Mouse (Mus musculus) gastrocnemius, adult 8-10 months (tissue): ENCODE data around the gene Gbgt1. TPM values are rescaled to one million over a fixed set of nuclear protein-coding genes. Genes with fewer than 3 reads are reported as not detected.
A peak's percentile ranks its signal among the peaks of the same experiment; 100 is the strongest.

ENCODE experiments used
- DNase-seq, 2 experiments: peaks; one replicate each; pipeline ENCODE4 v3.0.0; 2022; ENCODE audit warnings: low spot score in 2 of 2
- total RNA-seq, 4 experiments: library from RNA; stranded (reverse); gene quantifications; 2 replicates each; pipeline ENCODE4 v1.2.4; 2022

Gene Gbgt1
- total RNA-seq, 4 experiments from 2014 or later: 0.36 to 0.99 (median 0.62) TPM

DNA sequence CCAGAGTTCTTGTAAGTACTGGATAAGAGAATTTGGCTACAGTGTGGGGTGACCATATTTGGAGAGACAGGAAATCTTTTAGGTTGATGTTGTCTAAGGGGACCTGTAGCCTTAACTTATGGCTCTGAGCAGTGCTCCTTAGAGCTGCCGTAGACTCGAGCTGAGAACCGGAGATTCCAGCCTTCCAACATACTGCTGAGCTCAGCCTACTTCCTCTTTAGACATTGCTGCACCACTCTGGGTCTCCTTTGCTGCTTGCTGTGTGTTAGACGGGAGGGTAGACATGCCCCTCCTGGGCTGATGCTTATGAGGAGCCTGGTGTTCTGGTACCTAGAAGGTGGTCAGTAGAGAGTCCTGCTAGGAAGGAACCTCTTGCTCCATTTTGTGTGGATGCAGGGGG is 1.7 kb downstream of the Gbgt1 start:
- no peak for DNase-seq

DNA sequence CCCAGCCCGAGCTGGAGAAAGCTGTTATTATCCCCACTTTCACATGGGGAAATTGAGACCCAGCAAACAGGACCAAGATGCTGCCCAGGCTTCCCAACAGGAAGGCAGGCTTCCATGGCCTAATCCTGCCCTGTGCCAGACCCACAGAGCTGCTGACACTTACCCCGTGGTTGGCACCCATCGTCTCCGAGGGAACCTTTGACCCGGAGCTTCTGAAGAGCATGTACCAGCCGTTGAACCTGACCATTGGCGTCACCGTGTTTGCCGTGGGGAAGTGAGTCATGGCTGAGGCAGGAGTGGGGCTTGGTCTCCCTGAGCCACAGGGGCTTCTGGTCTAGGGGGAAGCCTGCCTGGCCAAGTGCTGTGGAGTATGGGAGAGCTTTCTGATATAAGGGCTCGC is 6.3 kb downstream of the Gbgt1 start:
- no peak for DNase-seq

- DNase-seq: no peak
These were observed 8.0 kb downstream of the Gbgt1 start for GRCm38 (mm10) chr2:28504676-28505075.

GRCm38 (mm10) chr2:28505795-28506194 is 9.1 kb downstream of the Gbgt1 start, which contains the start of gene Gm10134:
Gene Gm10134, plus strand, starts transcription at chr2:28506095.
- DNase-seq: no peak

DNA sequence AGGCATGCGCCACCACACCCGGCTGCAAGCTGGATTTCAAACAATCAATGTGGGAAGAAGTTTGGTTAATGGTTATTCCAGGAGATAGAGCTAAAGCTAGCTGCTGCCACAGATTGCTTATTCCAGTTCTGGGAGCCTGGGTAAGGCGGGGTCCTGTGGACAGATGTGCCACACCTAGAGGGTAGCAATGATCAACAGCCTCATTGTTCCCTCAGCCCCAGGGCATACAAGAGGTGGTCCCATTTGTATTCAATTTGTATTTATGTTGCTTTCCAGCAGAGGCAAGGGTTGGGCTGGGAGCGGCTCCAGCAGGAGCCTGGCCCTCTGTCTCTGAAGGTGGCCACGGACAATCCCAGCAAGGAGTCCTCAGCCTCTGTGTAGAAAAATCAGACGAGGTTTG is 9.6 kb downstream of the Gbgt1 start:
- DNase-seq: peak in 1 of 2 experiments; percentile 0

- peak in 1 of 2 experiments; percentile 2 for DNase-seq
These were observed 14.9 kb downstream of the Gbgt1 start for GRCm38 (mm10) chr2:28511600-28511999.

- peak in 1 of 2 experiments; percentile 5 for DNase-seq
These were observed 16.2 kb downstream of the Gbgt1 start, which contains the start of gene Ralgds for GRCm38 (mm10) chr2:28512798-28513401. Gene Ralgds, plus strand, starts transcription at chr2:28513125.

GRCm38 (mm10) chr2:28513431-28514370 is 17.0 kb downstream of the Gbgt1 start:
- DNase-seq: peak in 1 of 2 experiments; percentile 9

- peak in 1 of 2 experiments; percentile 69 for DNase-seq
These were observed 17.8 kb downstream of the Gbgt1 start for GRCm38 (mm10) chr2:28514489-28514888.

DNA sequence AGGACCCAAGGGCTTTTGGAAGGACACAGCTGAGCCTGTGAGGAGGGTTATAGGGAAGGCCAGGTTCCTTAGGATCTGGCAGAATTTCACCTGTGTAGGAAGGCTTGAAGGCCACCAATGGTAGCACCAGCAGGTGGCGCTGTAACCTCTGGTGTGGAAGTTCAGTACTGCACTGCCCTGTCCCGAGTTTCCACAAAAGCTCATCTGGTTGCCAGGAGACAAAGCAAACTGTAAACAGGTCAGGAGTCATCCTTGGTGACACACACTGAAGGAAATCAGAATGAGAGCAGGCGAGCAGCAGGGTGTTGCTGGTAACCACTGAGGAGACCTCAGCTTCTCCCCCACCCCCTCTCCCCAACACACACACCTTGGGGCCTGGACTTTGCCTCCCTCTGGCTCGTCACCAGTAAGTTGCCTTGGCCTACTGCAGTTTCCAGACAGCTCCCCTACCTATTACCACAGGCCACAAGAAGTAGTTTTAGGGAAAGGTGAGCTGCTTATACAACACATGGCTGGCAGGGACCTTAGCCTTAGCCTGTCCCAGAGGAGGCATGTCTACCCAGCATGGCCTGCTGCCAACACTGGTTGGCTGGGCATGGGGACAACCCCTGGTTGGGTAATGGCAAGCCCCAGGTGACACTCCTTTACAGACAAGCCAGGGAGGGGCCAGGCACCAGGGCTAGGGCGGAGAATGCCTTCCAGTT is 20.7 kb downstream of the Gbgt1 start:
- peak; percentile 76 to 82 for DNase-seq

DNA sequence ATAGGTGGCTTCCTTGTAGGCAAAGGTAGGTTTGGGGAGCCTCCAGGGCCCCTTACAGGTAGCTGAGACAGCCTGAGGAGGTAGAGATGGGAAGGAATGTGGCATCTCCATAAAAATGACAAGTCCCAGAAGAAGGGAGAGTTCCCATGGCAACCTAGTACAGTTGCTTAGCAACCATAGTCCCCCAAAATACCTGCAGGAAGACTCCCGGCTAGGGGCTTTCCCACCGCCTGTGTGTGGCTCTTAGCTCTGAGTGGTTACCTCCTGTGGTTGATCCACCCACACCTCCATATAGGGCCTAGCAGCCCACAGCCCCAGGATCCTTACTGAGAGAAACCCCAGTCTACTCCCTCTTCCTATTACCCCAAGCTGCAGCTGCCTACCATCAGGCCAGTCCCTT is 21.5 kb downstream of the Gbgt1 start:
- DNase-seq: no peak

DNA sequence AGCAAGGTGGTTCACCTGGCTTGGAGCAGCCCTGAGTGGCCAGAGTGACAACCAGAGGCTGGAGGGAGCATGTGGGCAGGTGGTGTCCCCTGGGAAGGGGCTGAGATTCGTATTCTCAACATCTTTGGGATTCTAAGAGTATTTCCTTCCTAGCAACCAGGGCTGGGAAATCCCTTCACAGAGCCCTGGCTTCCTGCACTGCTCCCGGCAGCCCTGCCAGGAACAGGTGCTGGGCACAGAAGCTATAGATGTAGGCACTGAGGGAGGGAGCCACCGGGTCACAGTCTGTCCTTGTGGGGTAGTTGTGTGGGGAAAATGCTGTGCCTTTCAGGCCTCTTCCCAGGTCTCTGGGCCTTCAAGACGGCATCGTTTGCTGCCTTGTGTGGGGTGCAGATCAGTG is 23.9 kb downstream of the Gbgt1 start:
- DNase-seq: no peak

DNA sequence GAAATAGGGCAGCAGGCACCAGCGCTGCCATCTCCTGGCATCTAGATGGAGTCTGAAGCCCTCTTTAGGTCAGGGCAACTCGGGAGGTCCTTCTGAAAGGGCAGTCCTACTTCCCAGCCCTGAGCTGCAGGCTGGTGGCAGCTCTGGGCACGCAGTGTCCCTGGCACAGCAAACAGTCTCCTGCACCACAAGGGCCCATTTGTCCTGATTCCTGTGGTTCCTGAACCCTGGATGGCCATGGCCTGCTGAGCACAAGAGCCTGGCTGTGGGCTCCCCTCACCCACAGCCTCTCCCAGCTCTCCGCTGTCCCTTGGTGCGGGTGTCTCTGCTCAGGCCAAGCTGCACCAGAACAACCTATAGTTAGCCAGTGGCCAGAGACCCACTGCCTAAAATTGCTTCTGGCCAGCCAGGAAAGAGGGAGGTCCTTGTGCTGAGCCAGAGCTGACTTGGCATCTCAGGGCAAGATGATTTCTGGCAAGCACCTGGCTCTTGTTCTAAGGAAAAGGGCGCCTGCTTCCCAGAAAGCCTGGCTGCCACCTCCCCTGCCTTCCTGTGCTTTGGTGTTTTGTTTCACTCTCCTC is 25.0 kb downstream of the Gbgt1 start:
- no peak for DNase-seq

DNA sequence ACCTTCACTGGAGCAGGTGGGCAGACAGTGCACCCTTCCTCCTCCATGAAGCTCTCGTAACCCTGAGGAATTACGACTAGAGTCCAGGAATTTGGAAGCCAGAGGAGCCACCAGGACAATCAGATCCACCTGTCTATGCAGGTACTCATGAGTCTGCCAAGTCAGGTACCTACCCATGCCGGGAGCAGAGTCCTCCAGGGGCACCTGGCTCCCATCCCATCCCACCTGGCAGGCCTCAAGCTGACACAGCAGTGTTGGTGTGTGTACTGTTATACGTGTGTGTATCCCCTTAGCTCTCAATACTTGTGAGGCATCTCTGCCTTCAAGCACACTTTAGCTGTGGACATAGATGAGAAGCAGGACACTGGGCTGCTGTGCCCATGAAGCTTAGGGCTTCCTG is 25.5 kb downstream of the Gbgt1 start:
- DNase-seq: no peak

GRCm38 (mm10) chr2:28523643-28524117 is 27.0 kb downstream of the Gbgt1 start:
- DNase-seq: peak; percentile 78 to 83

GRCm38 (mm10) chr2:28524406-28524805 is 27.7 kb downstream of the Gbgt1 start:
- no peak for DNase-seq

GRCm38 (mm10) chr2:28525219-28525942 is 28.7 kb downstream of the Gbgt1 start:
- peak; percentile 64 to 70 for DNase-seq

- DNase-seq: no peak
These were observed 29.5 kb downstream of the Gbgt1 start for GRCm38 (mm10) chr2:28525943-28526876.
